Mouse (Mus musculus) kidney, postnatal 0 days (tissue): Measurements from ENCODE around the gene Kl. TPM values are rescaled to one million over a fixed set of nuclear protein-coding genes. Genes with fewer than 3 reads are reported as not detected.

ENCODE experiments used
- ATAC-seq: fragments of 200-750 bp; cut with Nextera tagmentation; replicated peaks from 2 replicates; pipeline ENCODE4 v1.8.0; 2017; ENCODE audit warnings: low read depth, moderate number of reproducible peaks, moderate TSS enrichment, moderate library complexity; ENCODE audit not compliant: low FRiP score
- DNase-seq: peaks from one replicate; pipeline ENCODE4 v3.0.0-alpha.2; 2016; ENCODE audit warnings: low spot score
- H3K27ac ChIP-seq: fragments of 300-500 bp; sonication (generic); 2 replicates; pipeline ENCODE4 v1.5.1; 2014; ENCODE audit warnings: mild to moderate bottlenecking
- H3K27me3 ChIP-seq: fragments of 300-500 bp; sonication (generic); 2 replicates; pipeline ENCODE4 v1.6.1; 2014; ENCODE audit warnings: low read length, mixed read lengths; ENCODE audit not compliant: insufficient read depth
- H3K36me3 ChIP-seq: fragments of 300-500 bp; sonication (generic); 2 replicates; pipeline ENCODE4 v1.6.1; 2014; ENCODE audit warnings: low read length, mixed read lengths; ENCODE audit not compliant: insufficient read depth
- H3K4me1 ChIP-seq: fragments of 300-500 bp; sonication (generic); replicated peaks from 2 replicates; pipeline ENCODE4 v1.6.1; 2014; ENCODE audit warnings: antibody characterized with exemption, low read length, mixed read lengths; ENCODE audit not compliant: insufficient read depth
- H3K4me2 ChIP-seq: fragments of 300-500 bp; sonication (generic); 2 replicates; pipeline ENCODE4 v1.6.1; 2014; ENCODE audit warnings: mild to moderate bottlenecking, low read length, moderate library complexity, mixed read lengths
- H3K4me3 ChIP-seq: fragments of 300-500 bp; sonication (generic); replicated peaks from 2 replicates; pipeline ENCODE4 v1.5.1; 2014; ENCODE audit warnings: low read depth, low read length
- H3K9ac ChIP-seq: fragments of 300-500 bp; sonication (generic); 2 replicates; pipeline ENCODE4 v1.6.1; 2014; ENCODE audit warnings: low read depth, low read length
- H3K9me3 ChIP-seq: fragments of 300-500 bp; sonication (generic); replicated peaks from 2 replicates; pipeline ENCODE4 v1.6.1; 2016; ENCODE audit warnings: low read length, inconsistent platforms, mixed read lengths
- CTCF ChIP-seq: IDR thresholded peaks from 2 replicates; pipeline ENCODE4 v1.5.1; 2016; ENCODE audit warnings: antibody characterized with exemption, low read depth, mild to moderate bottlenecking, moderate library complexity
- WGBS: fragments of 180-500 bp; shearing (Covaris S2); extraction: QIAGEN DNeasy Blood & Tissue Kit; methylation state at CpG from one replicate; pipeline ENCODE4 v1.1.7; 2014; 5-methylcytosine and 5-hydroxymethylcytosine counted together
- polyA plus RNA-seq: library from polyadenylated mRNA; unstranded; fragments of >200 nt; fragmentation: Nextera tagmentation; extraction: Ambion mirVana; gene quantifications from 2 replicates; pipeline ENCODE4 v1.2.1, GENCODE M21; 2015

Gene Kl
- polyA plus RNA-seq, 1 experiment from 2014 or later, result 65.5 TPM

- ATAC-seq, result no peak
Measured at GRCm38 (mm10) chr5:150970551-150970950, 18.1 kb downstream of the Kl start.

GRCm38 (mm10) chr5:150971126-150971525 is 18.7 kb downstream of the Kl start:
- no peak overlapping the region for H3K27ac ChIP-seq
- H3K4me1 ChIP-seq, result no peaks in the 10 kb centered on the region
- TF ChIP-seq CTCF, result no peak
- H3K9ac ChIP-seq, result no peak overlapping the region
- H3K4me3 ChIP-seq, result no peak overlapping the region
- ATAC-seq (no peak), DNase-seq (no peak)
- WGBS, result 66% methylated on average over 6 of the region's 6 CpGs
- H3K9me3 ChIP-seq, result no peaks in the 10 kb centered on the region
- H3K36me3 ChIP-seq, result no peaks in the 10 kb centered on the region
- no peaks in the 10 kb centered on the region for H3K27me3 ChIP-seq
- H3K4me2 ChIP-seq, result no peak overlapping the region

More at GRCm38 (mm10) chr5:150970551-150970950, 18.1 kb downstream of the Kl start:
- TF ChIP-seq CTCF, result no peak
- peak; percentile 51 for DNase-seq
- Histone ChIP-seq H3K9me3 (no peaks in the 10 kb centered on the region), H3K4me2 (no peak overlapping the region), H3K4me1 (no peaks in the 10 kb centered on the region), H3K27ac (no peak overlapping the region), H3K27me3 (no peaks in the 10 kb centered on the region), H3K36me3 (no peaks in the 10 kb centered on the region), H3K4me3 (no peak overlapping the region), H3K9ac (no peak overlapping the region)
- WGBS, result 32% methylated on average over 3 of the region's 3 CpGs

GRCm38 (mm10) chr5:150974226-150974625 is 21.8 kb downstream of the Kl start:
- DNase-seq (no peak), ATAC-seq (no peak)
- Histone ChIP-seq H3K27me3 (no peaks in the 10 kb centered on the region), H3K4me3 (no peak overlapping the region), H3K4me1 (no peaks in the 10 kb centered on the region), H3K9me3 (no peaks in the 10 kb centered on the region), H3K4me2 (no peak overlapping the region), H3K27ac (no peak overlapping the region), H3K36me3 (no peaks in the 10 kb centered on the region), H3K9ac (no peak overlapping the region)
- no peak for TF ChIP-seq CTCF
- WGBS, result 68% methylated on average over 3 of the region's 3 CpGs

GRCm38 (mm10) chr5:150977383-150977958 is 25.1 kb downstream of the Kl start:
- H3K9ac ChIP-seq, result no peak overlapping the region
- H3K36me3 ChIP-seq, result no peaks in the 10 kb centered on the region
- no peak overlapping the region for H3K27ac ChIP-seq
- DNase-seq, result no peak
- no peak for TF ChIP-seq CTCF
- no peak overlapping the region for H3K4me2 ChIP-seq
- no peaks in the 10 kb centered on the region for H3K4me1 ChIP-seq
- no peaks in the 10 kb centered on the region for H3K9me3 ChIP-seq
- no peak for ATAC-seq
- H3K4me3 ChIP-seq, result no peak overlapping the region
- no peaks in the 10 kb centered on the region for H3K27me3 ChIP-seq
- WGBS, result 44% methylated on average over 14 of the region's 14 CpGs

GRCm38 (mm10) chr5:150979341-150980136 is 27.1 kb downstream of the Kl start:
- Histone ChIP-seq H3K27me3 (no peaks in the 10 kb centered on the region), H3K36me3 (no peaks in the 10 kb centered on the region), H3K9ac (no peak overlapping the region), H3K9me3 (no peaks in the 10 kb centered on the region), H3K4me2 (no peak overlapping the region), H3K4me1 (no peaks in the 10 kb centered on the region), H3K4me3 (no peak overlapping the region), H3K27ac (no peak overlapping the region)
- DNase-seq (no peak), ATAC-seq (no peak)
- WGBS, result 81% methylated on average over 5 of the region's 5 CpGs
- no peak for TF ChIP-seq CTCF

GRCm38 (mm10) chr5:150982082-150982481 is 29.7 kb downstream of the Kl start:
- H3K27me3 ChIP-seq, result no peaks in the 10 kb centered on the region
- no peak overlapping the region for H3K27ac ChIP-seq
- no peak for ATAC-seq
- no peak overlapping the region for H3K9ac ChIP-seq
- TF ChIP-seq CTCF, result 0 out of 2 replicates have a peak, but pooled peaks have one; percentile 12
- no peak overlapping the region for H3K4me2 ChIP-seq
- H3K4me3 ChIP-seq, result no peak overlapping the region
- WGBS, result 99% methylated on average over 2 of the region's 2 CpGs
- DNase-seq, result no peak
- no peaks in the 10 kb centered on the region for H3K36me3 ChIP-seq
- no peaks in the 10 kb centered on the region for H3K9me3 ChIP-seq
- no peaks in the 10 kb centered on the region for H3K4me1 ChIP-seq
